Mouse (Mus musculus) stomach, embryonic 16.5 days (tissue): Measurements from ENCODE around the gene Spcs2. TPM values are rescaled to one million over a fixed set of nuclear protein-coding genes. Genes with fewer than 3 reads are reported as not detected.

ENCODE experiments used
- ATAC-seq: fragments of 200-750 bp; cut with Nextera tagmentation; 2 replicates; pipeline ENCODE4 v1.8.0; 2017; ENCODE audit warnings: moderate number of reproducible peaks, moderate TSS enrichment; ENCODE audit not compliant: insufficient read depth, low FRiP score
- H3K27ac ChIP-seq: fragments of 300-500 bp; sonication (generic); 2 replicates; pipeline ENCODE4 v1.5.1; 2014; ENCODE audit warnings: low read length
- H3K27me3 ChIP-seq: fragments of 300-500 bp; sonication (generic); 2 replicates; pipeline ENCODE4 v1.6.1; 2014; ENCODE audit warnings: low read length, control low read depth, mixed read lengths; ENCODE audit not compliant: control insufficient read depth, insufficient read depth
- H3K36me3 ChIP-seq: fragments of 300-500 bp; sonication (generic); 2 replicates; pipeline ENCODE4 v1.6.1; 2014; ENCODE audit warnings: low read length; ENCODE audit not compliant: control insufficient read depth, insufficient read depth
- H3K4me1 ChIP-seq: fragments of 300-500 bp; sonication (generic); 2 replicates; pipeline ENCODE4 v1.6.1; 2014; ENCODE audit warnings: low read length, control low read depth, mixed read lengths; ENCODE audit not compliant: control insufficient read depth, insufficient read depth
- H3K4me2 ChIP-seq: fragments of 300-500 bp; sonication (generic); 2 replicates; pipeline ENCODE4 v1.6.1; 2014; ENCODE audit warnings: low read depth, low read length, mixed read lengths
- H3K4me3 ChIP-seq: fragments of 300-500 bp; sonication (generic); replicated peaks from 2 replicates; pipeline ENCODE4 v1.5.1; 2014; ENCODE audit warnings: mild to moderate bottlenecking, low read length
- H3K9ac ChIP-seq: fragments of 300-500 bp; sonication (generic); 2 replicates; pipeline ENCODE4 v1.6.1; 2014; ENCODE audit warnings: low read length
- H3K9me3 ChIP-seq: fragments of 300-500 bp; sonication (generic); replicated peaks from 2 replicates; pipeline ENCODE4 v1.6.1; 2016; ENCODE audit warnings: low read length, control low read depth; ENCODE audit not compliant: control insufficient read depth
- WGBS: fragments of 180-500 bp; shearing (Covaris S2); extraction: QIAGEN DNeasy Blood & Tissue Kit; methylation state at CpG from one replicate; pipeline ENCODE4 v1.1.7; 2014; 5-methylcytosine and 5-hydroxymethylcytosine counted together
- polyA plus RNA-seq: library from polyadenylated mRNA; unstranded; fragments of >200 nt; fragmentation: Nextera tagmentation; extraction: Ambion mirVana; gene quantifications from 2 replicates; pipeline ENCODE4 v1.2.1, GENCODE M21; 2015

Gene Spcs2
- polyA plus RNA-seq, 1 experiment from 2014 or later: 373 TPM

DNA sequence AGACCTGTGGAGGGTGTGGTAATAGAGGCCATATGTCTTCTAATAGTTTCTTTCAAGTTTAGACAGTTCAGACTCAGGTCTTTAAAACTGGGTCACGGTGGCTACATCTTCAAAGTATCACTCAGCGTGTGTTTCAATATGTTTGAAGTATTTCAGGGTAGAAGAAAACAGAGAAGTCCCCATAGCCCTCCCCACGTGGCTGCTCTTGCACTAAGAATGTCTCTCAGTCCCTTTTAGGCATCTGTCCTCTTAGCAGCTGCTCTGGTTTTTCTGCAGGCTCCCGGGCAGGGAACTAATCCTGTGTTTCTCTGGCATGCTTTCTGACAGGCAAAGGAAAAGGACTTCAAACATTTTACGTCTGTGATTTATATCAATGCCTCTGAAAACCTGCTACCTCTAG is 12.6 kb upstream of the Spcs2 start:
- no peaks in the 10 kb centered on the region for H3K4me1 ChIP-seq
- no peaks in the 10 kb centered on the region for H3K36me3 ChIP-seq
- ATAC-seq: no peak

DNA sequence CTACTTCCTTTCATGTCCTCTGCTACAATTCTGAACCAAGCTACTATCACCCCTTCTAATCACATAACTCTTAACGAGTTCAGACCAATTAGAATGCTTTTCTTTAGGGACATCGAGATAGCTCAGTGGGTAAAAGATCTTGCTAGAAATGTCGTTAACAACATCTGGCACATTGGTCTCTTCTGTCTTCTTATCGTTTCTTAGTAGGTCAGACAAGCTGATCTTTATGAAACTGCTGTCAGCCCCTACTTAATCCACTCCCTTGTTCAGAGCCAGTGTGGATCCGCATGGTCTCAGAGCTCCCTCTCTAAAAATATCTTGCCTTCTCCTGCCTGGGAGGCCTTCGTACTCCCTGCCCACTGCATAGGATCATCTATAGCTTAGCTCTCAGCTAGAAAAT is 10.7 kb upstream of the Spcs2 start:
- Histone ChIP-seq H3K9ac (no peak overlapping the region), H3K4me2 (no peak overlapping the region), H3K27ac (no peak overlapping the region), H3K4me1 (no peaks in the 10 kb centered on the region), H3K27me3 (no peaks in the 10 kb centered on the region), H3K9me3 (no peaks in the 10 kb centered on the region), H3K4me3 (no peak overlapping the region), H3K36me3 (no peaks in the 10 kb centered on the region)
- WGBS: 74% methylated on average over 6 of the region's 6 CpGs
- no peak for ATAC-seq

More for the DNA sequence above, 12.6 kb upstream of the Spcs2 start:
- WGBS: 31% methylated on average over 5 of the region's 5 CpGs
- H3K27ac ChIP-seq: no peak overlapping the region
- no peak overlapping the region for H3K9ac ChIP-seq
- no peaks in the 10 kb centered on the region for H3K27me3 ChIP-seq
- no peak overlapping the region for H3K4me3 ChIP-seq
- no peaks in the 10 kb centered on the region for H3K9me3 ChIP-seq
- H3K4me2 ChIP-seq: no peak overlapping the region

DNA sequence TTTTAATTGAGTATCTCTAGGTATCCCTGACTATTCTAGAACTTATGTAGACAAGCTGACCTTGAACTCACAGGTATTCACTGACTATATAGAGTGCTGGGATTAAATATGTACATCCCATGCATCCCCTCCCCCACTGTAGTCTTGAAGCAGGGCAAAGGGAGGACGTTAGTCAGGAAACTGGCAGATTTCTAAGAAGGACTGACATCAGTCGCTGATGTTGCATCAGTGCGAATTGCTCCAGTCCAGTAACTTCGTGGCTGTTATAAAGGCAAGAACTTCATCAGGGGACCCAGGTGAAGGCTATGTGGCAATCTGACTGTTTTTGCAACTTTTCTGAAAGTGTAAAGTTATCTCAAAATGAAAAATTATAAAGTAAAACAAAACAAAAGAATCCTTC is 6.0 kb upstream of the Spcs2 start:
- no peaks in the 10 kb centered on the region for H3K36me3 ChIP-seq
- 67% methylated on average over 4 of the region's 4 CpGs for WGBS
- ATAC-seq: no peak
- no peak overlapping the region for H3K4me2 ChIP-seq
- H3K4me3 ChIP-seq: no peak overlapping the region
- no peak overlapping the region for H3K9ac ChIP-seq
- no peak overlapping the region for H3K27ac ChIP-seq
- H3K27me3 ChIP-seq: no peaks in the 10 kb centered on the region
- H3K9me3 ChIP-seq: no peaks in the 10 kb centered on the region
- H3K4me1 ChIP-seq: no peaks in the 10 kb centered on the region

DNA sequence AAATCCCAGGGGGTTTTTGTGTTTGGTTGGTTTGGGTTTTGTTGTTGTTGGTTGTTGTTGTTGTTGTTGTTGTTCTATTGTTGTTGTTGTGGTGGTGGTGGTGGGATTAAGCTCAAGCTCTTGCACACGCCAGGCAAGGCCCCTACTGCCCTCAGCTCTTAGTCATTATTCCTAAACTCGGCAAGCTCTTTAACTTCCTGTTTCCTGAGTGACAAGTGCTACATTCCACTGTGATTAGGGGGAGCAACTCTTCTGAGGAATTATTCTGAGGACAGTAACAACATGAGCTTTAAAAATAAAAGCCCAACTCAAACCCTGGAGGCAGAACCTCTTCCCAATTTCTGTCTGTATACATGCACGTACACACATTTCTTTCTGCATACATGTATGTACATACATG is 2.0 kb upstream of the Spcs2 start:
- Histone ChIP-seq H3K9me3 (no peaks in the 10 kb centered on the region), H3K4me3 (no peak overlapping the region), H3K36me3 (no peaks in the 10 kb centered on the region), H3K4me2 (no peak overlapping the region), H3K27me3 (no peaks in the 10 kb centered on the region), H3K27ac (no peak overlapping the region), H3K4me1 (no peaks in the 10 kb centered on the region), H3K9ac (no peak overlapping the region)
- 37% methylated on average over 3 of the region's 3 CpGs for whole genome bisulfite sequencing
- ATAC-seq: no peak

DNA sequence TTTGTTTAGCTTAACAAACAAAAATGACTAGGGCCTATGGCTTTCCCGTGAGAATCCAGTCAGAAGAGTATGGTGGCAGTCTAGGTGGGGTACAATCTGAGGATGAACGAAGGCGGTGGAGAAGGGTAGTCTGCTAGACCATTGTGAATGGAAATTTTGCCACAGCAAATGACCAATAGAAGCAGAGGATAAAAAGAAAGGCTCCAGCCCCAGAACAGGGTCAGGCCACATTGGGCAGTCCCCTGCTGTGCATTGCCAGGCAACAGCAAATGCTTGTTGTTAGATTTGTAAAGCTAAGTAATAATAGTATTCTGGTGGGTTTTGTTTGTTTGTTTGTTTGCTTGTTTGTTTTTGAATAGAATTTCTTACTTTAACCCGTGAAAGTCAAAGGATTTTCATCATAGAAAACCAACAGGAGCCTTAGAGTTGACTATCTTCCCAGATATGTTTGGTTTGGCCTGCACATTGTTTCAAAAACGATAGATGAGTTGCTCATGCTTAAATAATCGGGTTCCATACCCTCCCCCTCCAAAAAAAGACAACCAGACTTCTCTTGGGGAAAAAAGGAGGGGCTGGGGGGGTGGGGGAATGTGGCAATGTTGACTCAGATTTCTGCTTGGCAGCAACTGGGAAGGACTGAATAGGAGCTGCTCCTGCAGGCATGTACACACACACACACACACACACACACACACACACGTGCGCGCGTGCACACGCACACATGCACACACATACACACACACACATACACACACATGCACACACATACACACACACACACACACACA is 1.2 kb upstream of the Spcs2 start:
- H3K9me3 ChIP-seq: no peaks in the 10 kb centered on the region
- no peak for ATAC-seq
- H3K27ac ChIP-seq: no peak overlapping the region
- H3K4me3 ChIP-seq: no peak overlapping the region
- no peaks in the 10 kb centered on the region for H3K4me1 ChIP-seq
- no peaks in the 10 kb centered on the region for H3K36me3 ChIP-seq
- 63% methylated on average over 11 of the region's 11 CpGs for WGBS
- H3K4me2 ChIP-seq: no peak overlapping the region
- no peaks in the 10 kb centered on the region for H3K27me3 ChIP-seq
- H3K9ac ChIP-seq: no peak overlapping the region

DNA sequence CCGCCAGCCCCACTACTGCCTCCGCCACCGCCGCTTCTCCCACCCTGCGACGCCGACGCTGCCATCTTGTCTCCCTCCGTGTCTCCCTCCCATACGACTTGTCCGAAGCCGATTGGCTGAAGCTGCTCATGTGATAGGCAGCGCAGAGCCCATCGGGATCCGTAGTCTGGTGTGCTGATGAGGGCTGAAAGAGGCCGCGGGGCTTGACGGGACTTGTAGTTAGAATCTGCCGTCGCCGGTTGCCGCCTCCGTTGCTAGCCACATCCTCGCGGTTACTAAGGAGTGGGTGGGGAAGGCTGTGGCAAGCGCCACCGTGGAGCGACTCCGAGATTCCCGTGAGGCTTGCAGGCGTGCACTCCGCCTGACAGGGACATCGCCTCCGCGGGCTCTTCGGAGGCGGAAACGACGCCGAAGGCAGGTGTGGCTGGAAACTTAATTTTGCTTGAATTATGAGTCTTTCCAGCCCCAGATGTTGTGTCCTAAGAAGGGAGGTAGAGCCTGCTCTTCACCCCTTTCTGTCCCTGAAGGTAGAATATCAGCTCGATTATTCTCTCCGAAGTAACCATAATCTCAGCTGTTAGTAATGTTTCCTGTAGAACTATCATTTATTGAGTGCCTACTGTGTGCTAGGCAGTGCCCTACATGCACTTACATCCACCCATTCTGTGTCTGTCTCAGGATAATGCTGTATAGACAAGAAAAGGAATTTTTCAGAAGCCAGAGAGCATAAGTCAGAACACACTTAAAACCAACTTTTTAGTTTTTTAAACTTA is 4.3 kb downstream of the Spcs2 start, which contains the start of gene Xrra1:
Gene Xrra1, plus strand, starts transcription at position 304 of the 773 bp plus-strand sequence.
- H3K4me2 ChIP-seq: peak within 1 kb of the TSS; percentile 91
- peaks cover 16% of the 10 kb centered on the region for H3K4me1 ChIP-seq
- peak within 1 kb of the TSS; percentile 91 for H3K9ac ChIP-seq
- H3K9me3 ChIP-seq: no peaks in the 10 kb centered on the region
- under 1% methylated on average over 42 of the region's 42 CpGs for WGBS
- peak; percentile 99 for ATAC-seq
- H3K27me3 ChIP-seq: no peaks in the 10 kb centered on the region
- H3K36me3 ChIP-seq: no peaks in the 10 kb centered on the region
- peak within 1 kb of the TSS; percentile 93 for H3K4me3 ChIP-seq
- H3K27ac ChIP-seq: peak within 1 kb of the TSS; percentile 60; the same call in 1 of the 2 replicates

DNA sequence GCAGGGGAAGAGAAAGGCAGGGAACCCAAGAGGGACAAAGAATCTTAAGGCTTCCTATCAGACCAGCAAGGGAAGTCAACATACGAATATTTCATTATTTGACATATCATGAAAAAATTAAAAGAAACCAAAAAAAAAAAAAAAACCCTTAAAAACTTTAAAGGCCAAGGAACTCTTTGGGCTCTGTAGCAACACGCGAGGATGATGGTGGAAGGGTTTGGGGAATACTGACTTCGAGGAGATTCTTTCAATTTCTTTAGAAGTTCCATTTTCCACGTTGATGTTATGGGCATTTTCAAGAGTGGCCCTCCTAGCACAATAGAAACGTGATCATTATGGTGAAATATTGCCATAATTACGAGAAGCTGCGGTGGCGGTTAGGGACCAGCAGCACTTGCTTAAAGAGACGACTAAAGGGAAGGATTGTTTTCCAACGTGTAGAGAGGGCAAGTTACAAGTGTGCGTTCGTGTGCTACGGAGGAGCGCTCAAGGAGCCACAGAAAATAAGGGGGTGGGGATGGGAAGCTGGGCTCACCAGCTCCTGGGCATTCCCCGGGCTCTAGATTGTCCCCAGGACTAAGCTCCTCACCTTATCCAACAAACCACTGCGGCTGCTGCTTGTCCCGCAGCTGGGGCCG is 5.0 kb downstream of the Spcs2 start:
- Histone ChIP-seq H3K4me3 (peak overlapping the region; percentile 93), H3K4me1 (peaks cover 16% of the 10 kb centered on the region), H3K4me2 (peak overlapping the region; percentile 91), H3K36me3 (no peaks in the 10 kb centered on the region), H3K27me3 (no peaks in the 10 kb centered on the region), H3K9me3 (no peaks in the 10 kb centered on the region), H3K9ac (peak overlapping the region; percentile 91), H3K27ac (peak overlapping the region; percentile 60; the same call in 1 of the 2 replicates)
- 1% methylated on average over 19 of the region's 19 CpGs for WGBS
- peak; percentile 38 for ATAC-seq

DNA sequence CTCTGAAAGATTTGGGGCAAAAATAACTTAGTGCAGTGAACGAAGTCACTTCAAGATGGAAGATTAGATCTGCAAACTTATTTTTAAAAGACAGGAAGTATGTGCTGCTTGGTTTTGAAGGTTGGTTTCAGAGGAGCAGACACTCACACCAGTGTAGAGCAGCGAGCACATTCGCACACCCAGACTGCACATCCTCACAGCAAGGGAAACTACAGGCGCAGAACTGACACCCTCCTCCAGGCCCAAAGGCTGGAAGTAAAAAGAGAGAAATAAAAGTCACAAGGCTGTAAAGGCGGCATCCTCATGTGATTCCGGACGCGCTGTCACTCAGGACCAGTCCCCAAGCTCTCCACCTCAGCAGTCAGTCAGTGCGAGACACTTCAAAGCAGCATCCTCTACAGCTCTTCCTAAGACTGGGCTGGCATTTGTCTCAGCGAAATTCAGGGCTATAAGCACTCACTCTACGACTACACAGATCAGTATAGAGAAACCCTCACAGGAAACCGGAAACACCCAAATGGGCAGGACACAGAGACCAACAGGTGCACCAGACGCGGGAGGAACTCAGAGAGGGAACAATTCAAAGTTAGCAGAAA is 6.9 kb downstream of the Spcs2 start:
- no peak overlapping the region for H3K4me3 ChIP-seq
- WGBS: 86% methylated on average over 14 of the region's 14 CpGs
- no peaks in the 10 kb centered on the region for H3K36me3 ChIP-seq
- no peak overlapping the region for H3K27ac ChIP-seq
- H3K27me3 ChIP-seq: no peaks in the 10 kb centered on the region
- no peaks in the 10 kb centered on the region for H3K9me3 ChIP-seq
- H3K4me2 ChIP-seq: no peak overlapping the region
- no peak overlapping the region for H3K9ac ChIP-seq
- peaks cover 16% of the 10 kb centered on the region for H3K4me1 ChIP-seq
- ATAC-seq: no peak
